Mouse (Mus musculus): ENCODE data around the gene Plcl1.
"Not testable (repeated sequence)": the region's sequence is repeated elsewhere in the genome, so short reads cannot be mapped to it uniquely, and the experiment has no call there.

Plcl1 gene

DNA sequence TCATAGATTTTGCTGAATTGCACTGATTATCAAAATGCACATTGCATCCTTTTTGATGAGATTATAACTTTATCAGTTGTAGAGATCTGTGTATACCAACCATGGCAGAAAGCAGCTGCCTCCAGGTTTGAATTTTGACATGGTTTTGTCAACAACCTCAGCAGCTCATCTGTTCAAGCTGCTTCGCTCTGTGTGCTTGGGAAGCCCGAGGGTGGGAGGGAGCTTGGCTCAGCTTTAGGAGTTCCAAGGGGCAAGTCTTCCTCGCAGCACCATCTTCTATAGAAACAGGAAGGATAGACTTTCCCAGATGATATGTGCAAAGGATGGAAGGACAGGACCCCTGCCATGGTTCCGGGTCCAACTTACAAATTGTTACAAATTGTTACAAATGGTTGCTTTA lies 32.9 kb downstream of the Plcl1 start:
- no peak for DNase-seq (ENCODE audit: low spot score)

DNA sequence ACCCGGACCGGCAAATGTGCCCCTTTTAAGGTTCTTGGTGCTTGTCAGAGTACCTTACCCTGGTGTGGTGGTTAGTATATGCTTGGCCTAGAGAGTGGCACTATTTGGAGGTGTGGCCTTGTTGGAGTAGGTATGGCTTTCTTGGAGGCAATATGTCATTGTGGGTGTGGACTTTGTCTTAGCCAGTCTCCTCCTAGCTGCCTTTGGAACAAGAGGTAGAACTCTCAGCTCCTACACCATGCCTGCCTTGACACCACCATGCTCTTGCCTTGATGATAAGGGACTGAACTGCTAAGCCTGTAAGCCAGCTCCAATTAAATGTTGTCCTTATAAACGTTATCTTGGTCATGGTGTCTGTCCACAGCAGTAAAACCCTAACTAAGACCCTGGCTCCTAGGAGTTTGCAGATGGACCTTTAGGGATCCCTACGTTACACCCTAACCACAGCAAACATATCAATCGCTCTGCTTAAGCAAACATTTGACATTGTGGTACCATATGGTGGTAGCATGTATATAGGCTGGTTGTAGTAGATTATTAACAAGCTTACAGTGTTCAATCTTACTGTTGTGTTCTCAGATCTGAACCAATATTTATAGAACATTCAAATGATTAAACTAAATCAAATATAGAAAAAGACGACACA lies 39.4 kb downstream of the Plcl1 start:
- DNase-seq (ENCODE audit: low spot score) = no peak

DNA sequence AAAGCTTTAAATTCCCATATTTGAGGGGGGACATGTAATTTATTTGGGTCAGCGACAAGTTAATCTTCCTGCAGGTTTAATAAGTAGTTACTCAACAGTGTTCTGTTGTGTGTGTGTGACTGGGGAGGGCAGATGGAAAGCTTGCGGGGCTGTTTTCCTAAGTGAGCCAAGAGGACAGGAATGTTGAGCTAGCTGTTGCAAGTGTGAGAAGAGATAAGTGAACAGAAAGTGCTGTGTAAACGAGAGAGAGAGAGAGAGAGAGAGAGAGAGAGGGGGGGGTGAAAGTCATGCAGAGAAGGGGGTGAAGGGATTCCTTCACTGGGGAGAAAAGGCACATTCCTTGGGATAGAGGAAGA lies 39.9 kb downstream of the Plcl1 start:
- DNase-seq (ENCODE audit: low spot score) = peak; percentile 4

DNA sequence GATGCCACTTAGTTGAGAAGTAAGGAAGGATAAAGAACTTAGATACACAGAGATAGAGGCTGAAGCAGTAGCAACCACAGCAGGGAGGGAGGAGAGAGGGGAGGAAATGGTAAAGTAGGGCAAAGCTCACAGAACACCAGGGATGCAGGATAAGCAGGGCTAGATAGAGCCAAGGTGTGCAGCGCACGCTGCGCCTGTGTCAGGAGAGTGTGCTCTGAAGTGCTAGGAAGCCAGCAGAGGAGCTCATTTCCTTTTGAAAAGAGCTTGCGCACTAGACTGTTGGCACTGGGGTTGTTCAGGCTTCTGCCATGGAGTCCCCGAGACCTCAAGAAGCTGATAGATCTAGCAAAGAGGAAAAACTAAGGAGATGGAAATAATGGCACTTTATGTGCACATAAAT lies 40.6 kb downstream of the Plcl1 start:
- DNase-seq (ENCODE audit: low spot score) = no peak

DNA sequence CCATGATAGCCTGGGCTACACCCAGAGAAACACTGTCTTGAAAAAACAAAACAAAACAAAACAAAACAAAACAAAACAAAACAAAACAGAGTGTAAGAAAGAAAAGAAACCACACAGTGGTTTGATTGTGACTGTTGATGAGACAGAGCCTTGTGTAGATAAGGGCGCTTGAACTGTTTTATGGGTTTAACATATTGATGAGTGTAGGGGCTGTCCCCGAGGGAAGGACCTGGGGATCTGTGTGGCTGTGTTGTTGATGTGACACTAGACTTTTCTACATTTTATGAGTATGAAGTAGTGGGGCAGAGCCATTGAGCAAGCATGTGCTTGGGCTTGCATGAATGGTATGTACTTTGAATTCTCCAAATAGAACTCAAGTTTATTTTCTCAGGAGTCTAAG lies 41.2 kb downstream of the Plcl1 start:
- DNase-seq (ENCODE audit: low spot score) = no peak

DNA sequence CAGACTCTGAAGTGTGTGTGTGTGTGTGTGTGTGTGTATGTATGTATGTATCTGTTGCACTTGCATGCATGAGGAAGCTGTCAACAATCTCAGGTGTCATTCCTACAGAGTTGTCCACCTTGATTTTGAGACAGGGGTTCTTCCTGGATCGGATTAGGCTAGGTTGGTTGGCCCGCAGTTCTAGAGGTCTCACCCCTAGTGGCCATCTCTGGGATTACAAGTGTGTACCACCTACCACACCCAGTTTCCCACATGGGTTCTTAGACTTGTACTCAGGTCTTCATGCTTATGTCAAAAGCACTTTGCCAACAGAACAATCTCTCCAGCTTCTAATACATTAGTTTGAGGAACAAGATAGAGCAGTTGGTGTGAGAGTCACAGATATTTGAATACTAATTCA lies 41.9 kb downstream of the Plcl1 start:
- no peak for DNase-seq (ENCODE audit: low spot score)

DNA sequence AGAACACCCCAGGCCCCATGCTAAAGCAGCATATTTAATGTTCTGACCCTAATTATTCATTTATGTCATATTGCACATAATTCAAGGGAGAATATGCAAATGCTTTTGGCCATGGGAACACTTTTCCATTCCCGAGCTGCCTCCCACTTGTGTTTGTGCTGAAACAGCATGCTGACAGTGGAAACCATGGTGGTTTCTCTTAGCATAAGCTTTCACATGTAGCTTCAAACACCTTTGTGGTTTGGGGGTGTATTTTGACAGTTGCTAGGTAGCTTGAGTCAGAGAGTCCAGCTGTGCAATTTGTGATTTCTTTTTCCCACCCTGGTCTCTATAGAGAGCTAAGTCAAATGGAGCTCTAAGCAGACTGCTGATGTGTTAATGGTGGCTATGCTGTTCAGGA lies 42.4 kb downstream of the Plcl1 start:
- DNase-seq (ENCODE audit: low spot score) = no peak

DNA sequence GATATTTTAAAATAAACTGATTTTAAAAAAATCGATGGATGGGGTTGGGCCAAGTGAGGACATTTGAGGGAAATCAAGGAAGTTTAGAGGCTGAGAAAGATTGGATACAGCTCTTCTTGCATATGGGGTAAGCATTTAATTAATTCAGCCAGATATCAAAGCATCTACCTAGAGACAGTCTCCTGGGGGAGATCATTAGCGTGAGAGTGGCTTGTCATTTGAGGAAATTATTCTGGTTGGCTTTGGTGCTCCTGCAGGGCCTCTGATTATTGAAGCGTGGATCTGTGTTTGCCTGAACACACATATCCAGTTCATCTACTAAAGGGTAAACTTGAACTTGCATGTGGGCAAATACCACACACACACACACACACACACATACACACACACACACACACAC lies 44.1 kb downstream of the Plcl1 start:
- DNase-seq (ENCODE audit: low spot score) = no peak

DNA sequence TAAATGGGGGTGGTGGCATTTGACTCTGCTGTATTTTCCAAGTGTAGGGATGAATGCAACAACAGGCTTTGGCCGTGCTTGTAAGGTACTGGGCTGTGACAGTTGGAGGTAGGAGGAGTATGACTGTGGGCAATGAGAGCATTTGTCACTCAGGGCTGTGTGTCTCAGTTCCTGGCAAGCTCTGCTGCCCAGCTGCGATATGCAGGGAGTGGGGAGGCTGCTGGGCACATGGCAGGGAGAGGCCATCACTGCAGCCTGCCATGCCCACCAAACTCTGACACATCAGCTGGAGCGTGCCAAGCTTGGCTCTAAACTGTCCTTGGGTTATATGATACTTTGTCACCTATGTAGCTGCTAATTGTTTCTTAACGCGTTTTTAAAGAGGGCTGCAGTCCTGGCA lies 48.4 kb downstream of the Plcl1 start:
- no peak for DNase-seq (ENCODE audit: low spot score)

DNA sequence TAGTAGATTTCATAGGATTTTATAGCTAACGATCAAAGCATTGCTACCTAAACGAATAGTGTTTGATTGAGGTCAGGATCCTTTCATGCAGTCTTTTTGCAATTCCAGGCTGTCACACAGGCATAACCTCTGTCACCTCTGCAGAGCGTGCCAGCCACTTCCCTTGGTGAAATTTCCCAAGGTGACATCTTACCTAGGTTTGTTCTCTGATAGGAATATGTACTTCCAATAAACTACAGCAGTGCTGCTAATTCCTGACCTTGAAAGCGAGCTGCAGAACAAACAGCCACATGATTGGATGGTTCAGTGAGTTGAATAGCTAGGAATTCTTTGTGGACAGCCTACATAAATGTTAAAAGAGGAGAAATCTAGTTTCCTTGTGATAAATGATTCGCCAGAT lies 56.6 kb downstream of the Plcl1 start:
- DNase-seq (ENCODE audit: low spot score) = no peak

DNA sequence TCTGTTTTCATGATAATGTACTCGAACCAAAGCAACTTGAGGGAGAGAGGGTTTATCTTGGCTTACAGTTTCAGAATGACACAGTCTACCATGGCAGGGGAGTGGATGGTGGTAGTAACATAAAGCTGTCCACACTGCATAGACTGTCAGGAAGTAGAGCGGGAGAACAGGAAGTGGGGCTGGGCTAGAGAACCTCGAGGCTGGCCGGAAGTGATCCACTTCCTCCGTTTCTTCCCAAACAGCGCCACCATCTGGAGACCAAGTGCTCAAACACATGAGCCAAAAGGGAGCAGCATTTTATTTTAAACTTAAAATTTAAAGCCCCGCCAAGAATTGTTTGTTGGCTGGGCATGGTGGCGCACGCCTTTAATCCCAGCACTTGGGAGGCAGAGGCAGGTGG lies 68.0 kb downstream of the Plcl1 start:
- no peak for DNase-seq (ENCODE audit: low spot score)

DNA sequence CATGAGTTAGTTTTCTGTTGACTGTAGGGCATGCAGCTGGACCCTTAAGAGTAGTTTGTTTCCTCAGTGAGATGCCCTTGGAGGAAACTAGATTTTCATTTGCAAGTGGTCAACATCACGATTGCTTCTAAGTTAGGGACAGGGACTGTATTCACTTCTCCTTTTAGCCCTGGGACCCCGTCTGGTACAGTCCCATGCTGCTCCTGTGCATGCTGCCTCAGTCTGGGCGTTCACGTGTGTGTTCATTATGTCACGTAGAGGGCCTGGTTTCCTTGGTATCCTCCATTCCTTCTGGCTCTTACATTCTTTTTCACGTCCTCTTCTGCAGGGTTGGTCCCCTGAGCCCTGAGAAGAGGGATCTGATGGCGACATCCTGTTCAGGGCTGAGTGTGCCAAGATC lies 69.3 kb downstream of the Plcl1 start:
- DNase-seq (ENCODE audit: low spot score) = no peak

DNA sequence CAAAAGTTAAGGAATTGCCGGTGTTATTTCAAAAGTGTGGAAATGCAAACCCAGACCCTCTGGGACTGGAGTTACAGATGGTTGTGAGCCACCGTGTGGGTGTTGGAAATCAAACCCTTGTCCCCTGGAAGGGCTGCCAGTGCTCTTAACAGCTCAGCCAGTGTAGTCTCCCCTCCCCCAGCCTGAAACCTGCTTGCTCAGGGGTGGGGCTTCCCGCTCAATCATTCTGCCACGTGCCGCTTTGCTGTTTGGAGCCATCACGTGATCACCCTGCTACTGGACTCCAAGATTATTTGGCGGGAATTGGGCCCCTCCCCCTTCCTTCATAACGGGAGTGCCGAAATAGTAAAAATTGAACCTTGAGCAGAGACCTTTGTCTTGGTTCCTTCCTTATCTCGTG lies 81.7 kb downstream of the Plcl1 start:
- not testable (repeated sequence) for DNase-seq (ENCODE audit: low spot score)

DNA sequence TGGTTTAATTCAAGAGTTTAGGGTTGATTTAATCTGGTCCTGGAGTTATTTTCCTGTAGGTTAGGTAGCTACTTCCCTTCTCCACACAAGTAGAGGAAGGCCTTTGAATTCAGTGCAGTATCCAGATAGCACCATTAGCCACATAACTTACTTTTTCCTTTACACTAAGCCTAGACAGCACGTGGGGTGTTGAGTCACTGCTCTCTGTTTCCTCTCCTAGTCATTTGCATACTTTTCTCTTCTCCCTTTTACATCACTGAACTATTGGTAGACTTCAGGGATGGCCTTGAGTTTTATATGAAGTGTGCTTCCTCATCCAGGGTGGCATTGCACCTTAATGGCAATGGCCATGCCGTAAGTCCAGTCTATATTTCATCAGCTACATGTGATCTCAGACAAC lies 82.5 kb downstream of the Plcl1 start:
- no peak for DNase-seq (ENCODE audit: low spot score)

DNA sequence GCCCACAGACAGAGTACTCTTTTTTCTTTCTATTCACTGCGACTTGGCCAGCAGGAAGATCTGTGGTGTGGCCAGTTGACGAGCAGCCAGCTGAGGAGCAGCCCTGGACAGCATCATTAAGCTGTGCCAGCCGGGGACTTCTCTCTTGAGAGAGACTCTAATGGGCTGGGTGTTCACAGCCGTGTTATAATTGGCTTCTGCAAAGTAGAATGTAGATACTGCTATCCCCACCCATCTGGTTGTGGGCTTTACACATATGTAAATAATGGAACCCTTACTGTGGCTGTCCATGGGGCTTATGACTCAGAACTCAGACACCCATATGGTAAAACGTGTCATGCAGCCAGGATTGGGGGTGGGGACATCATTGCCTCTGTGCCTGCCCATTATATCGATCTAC lies 83.6 kb downstream of the Plcl1 start:
- no peak for DNase-seq (ENCODE audit: low spot score)

DNA sequence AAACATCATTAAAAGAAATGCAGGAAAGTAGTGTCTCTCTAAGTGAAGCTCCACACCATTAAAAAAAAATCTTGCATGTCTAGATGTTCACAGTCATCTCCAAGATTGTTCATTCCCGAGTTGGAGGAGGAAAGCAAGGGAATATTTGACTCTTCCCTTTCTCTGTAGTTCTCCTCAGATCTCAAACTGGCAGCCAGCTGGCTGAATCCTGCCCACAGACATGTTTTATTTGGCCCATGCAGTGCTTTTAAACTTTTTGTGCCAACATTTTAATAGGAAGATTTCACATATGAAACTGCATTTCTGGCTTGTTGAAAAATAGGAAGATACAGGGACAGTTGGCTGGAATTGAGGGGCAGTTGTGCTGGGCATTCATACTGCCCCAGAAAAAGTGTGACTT lies 94.2 kb downstream of the Plcl1 start:
- no peak for DNase-seq (ENCODE audit: low spot score)

DNA sequence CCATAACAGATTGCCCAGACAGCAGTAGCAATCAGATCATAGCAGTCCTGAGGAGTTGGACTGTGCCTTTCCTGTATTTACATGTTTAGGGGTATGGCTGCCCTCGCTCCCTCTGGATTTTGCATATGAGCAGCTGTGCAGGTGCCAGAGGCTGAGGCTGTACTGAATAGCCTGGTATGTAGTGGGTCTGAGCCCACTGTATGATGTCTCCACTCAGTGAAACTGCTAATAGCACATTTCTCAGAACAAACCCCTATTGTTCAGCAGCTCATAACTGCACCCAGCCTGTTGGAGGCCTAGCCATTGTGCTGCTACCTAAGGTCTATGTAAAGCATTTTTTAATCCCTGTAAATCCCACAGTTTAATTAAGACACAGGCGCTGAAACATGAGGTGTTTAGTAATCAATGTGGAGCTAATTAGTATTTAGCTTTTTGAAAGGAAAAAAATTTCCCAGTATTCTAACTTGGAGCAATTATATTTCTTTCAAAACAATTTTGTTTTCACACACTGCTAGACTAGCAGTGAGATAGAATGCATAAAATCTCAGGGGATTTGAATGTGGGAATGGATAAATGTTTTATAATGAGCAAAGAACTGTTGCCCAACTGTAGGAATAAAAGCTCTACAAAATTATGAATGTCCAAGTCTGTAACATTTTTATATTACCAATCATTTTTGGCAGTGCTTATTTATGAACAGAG lies 95.4 kb downstream of the Plcl1 start:
- no peak for DNase-seq (ENCODE audit: low spot score)

GRCm38 (mm10) chr1:55505811-55506210 lies 100.1 kb downstream of the Plcl1 start:
- no peak for DNase-seq (ENCODE audit: low spot score)

- no peak for DNase-seq (ENCODE audit: low spot score)
These were observed 101.3 kb downstream of the Plcl1 start for GRCm38 (mm10) chr1:55507061-55507460.

- DNase-seq (ENCODE audit: low spot score) = no peak
These were observed 103.9 kb downstream of the Plcl1 start for GRCm38 (mm10) chr1:55509587-55509986.

DNA sequence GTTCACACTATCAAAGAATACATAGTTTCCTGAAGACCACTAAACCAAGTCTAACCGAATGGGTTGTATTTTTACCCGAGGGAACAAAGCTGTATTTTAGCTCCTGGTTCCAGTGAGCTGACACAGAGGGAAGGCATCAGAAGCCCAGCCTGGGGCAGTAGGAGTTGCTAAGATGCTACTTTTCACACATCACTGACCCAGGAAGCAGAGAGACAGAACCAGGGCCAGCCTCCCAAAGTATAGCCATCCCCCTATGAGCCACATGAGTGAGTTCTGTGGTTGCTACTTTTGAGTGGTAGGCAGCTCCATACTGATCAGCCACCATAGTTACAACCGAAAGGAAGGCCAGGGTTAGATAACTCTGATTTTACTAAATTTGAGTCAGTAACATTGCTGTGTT lies 106.4 kb downstream of the Plcl1 start:
- DNase-seq (ENCODE audit: low spot score) = no peak

- DNase-seq (ENCODE audit: low spot score) = not testable (repeated sequence)
These were observed 107.1 kb downstream of the Plcl1 start for GRCm38 (mm10) chr1:55512799-55513198.

DNA sequence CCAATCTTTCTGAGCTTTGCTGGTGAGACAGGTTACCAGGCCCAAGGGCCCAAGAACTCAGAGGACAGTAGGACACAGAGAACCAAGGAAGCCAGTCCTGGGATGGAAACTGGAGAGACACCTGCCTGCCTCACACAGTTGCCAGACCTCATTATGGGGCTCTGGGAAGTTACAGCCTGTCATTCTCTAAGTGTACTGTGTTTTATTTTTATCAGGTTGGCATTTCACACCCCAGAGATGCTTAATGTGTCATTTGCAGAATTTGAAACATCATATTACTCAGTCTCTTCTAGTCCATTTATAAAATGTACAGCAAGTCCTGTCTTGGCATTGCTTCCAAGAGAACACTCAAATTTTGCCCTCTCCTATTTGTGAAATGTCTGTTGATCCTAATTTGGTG lies 111.5 kb downstream of the Plcl1 start:
- DNase-seq (ENCODE audit: low spot score) = no peak

GRCm38 (mm10) chr1:55523966-55524365 lies 118.2 kb downstream of the Plcl1 start:
- no peak for DNase-seq (ENCODE audit: low spot score)
